Mouse (Mus musculus): Measurements from ENCODE around the gene Tldc1.

Gene Tldc1

GRCm38 (mm10) chr8:119765761-119766444 is 12.3 kb downstream of the Tldc1 start:
- DNase-seq (ENCODE audit: low spot score): no peak

GRCm38 (mm10) chr8:119765311-119765710 is 12.9 kb downstream of the Tldc1 start:
- no peak for DNase-seq (ENCODE audit: low spot score)

GRCm38 (mm10) chr8:119762226-119763220 is 15.7 kb downstream of the Tldc1 start:
- DNase-seq (ENCODE audit: low spot score): no peak

GRCm38 (mm10) chr8:119761692-119762091 is 16.5 kb downstream of the Tldc1 start:
- no peak for DNase-seq (ENCODE audit: low spot score)

- DNase-seq (ENCODE audit: low spot score): no peak
Observed at GRCm38 (mm10) chr8:119756538-119756937, 21.7 kb downstream of the Tldc1 start.

- no peak for DNase-seq (ENCODE audit: low spot score)
Observed at GRCm38 (mm10) chr8:119756147-119756461, 22.1 kb downstream of the Tldc1 start.

GRCm38 (mm10) chr8:119755238-119756146 is 22.7 kb downstream of the Tldc1 start:
- DNase-seq (ENCODE audit: low spot score): no peak

GRCm38 (mm10) chr8:119744604-119745003 is 33.6 kb downstream of the Tldc1 start:
- no peak for DNase-seq (ENCODE audit: low spot score)

GRCm38 (mm10) chr8:119743291-119744026 is 34.8 kb downstream of the Tldc1 start:
- peak; percentile 43 for DNase-seq (ENCODE audit: low spot score)

GRCm38 (mm10) chr8:119742409-119742808 is 35.8 kb downstream of the Tldc1 start:
- DNase-seq (ENCODE audit: low spot score): no peak

GRCm38 (mm10) chr8:119740634-119741033 is 37.6 kb downstream of the Tldc1 start:
- DNase-seq (ENCODE audit: low spot score): no peak

GRCm38 (mm10) chr8:119738129-119738907 is 39.9 kb downstream of the Tldc1 start:
- DNase-seq (ENCODE audit: low spot score): no peak

- no peak for DNase-seq (ENCODE audit: low spot score)
Observed at GRCm38 (mm10) chr8:119737093-119737900, 40.9 kb downstream of the Tldc1 start.

GRCm38 (mm10) chr8:119736348-119736917 is 41.8 kb downstream of the Tldc1 start:
- DNase-seq (ENCODE audit: low spot score): no peak

GRCm38 (mm10) chr8:119732072-119732471 is 46.1 kb downstream of the Tldc1 start:
- DNase-seq (ENCODE audit: low spot score): no peak

- DNase-seq (ENCODE audit: low spot score): no peak
Observed at GRCm38 (mm10) chr8:119728351-119728895, 49.8 kb downstream of the Tldc1 start.

GRCm38 (mm10) chr8:119727093-119727492 is 51.1 kb downstream of the Tldc1 start:
- DNase-seq (ENCODE audit: low spot score): no peak

GRCm38 (mm10) chr8:119724596-119724995 is 53.6 kb downstream of the Tldc1 start:
- DNase-seq (ENCODE audit: low spot score): no peak

GRCm38 (mm10) chr8:119723676-119724075 is 54.5 kb downstream of the Tldc1 start:
- no peak for DNase-seq (ENCODE audit: low spot score)
